Mouse (Mus musculus): ENCODE results near the gene Prss42. TPM values are rescaled to one million over a fixed set of nuclear protein-coding genes. Genes with fewer than 3 reads are reported as not detected.
A peak's percentile ranks its signal among the peaks of the same experiment; 100 is the strongest.

Prss42 gene
- not detected in 2 replicates for polyA plus RNA-seq (2015; fragmentation: Nextera tagmentation; extraction: Ambion mirVana)

DNA sequence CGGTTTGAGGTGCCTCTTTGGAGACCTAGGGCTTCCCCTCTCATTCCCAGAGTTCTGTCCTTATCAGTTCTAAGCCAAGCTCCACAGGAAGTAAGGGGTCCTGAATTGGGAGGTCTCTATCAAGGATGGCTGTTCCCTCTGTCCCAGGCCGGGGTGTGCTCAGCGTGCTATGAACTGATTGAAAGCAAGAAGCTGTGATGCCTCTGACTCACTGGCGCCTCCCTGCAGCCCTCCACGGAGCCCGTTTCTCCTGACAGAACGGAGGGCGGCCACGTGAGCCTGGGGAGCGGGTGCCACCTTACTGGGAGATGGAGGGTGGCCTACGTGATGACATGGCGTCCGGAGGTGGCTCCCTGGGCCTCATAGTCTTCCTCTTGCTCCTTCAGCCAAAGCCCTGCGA, at the start of gene Prss42:
TSS of gene Prss42 (plus strand) at position 301 of the 400 bp plus-strand sequence.
- Histone ChIP-seq H3K27ac (no peak within 1 kb of the TSS), H3K9me3 (no peaks in the 10 kb centered on the region), H3K4me2 (replicated peaks) (no peak within 1 kb of the TSS), H3K9ac (no peak within 1 kb of the TSS), H3K36me3 (no peaks in the 10 kb centered on the region), H3K4me1 (replicated peaks) (no peaks in the 10 kb centered on the region), H3K27me3 (replicated peaks) (no peaks in the 10 kb centered on the region), H3K4me3 (replicated peaks) (no peak within 1 kb of the TSS)
- ATAC-seq: no peak
- WGBS: 93% methylated on average over 14 of the region's 14 CpGs

DNA sequence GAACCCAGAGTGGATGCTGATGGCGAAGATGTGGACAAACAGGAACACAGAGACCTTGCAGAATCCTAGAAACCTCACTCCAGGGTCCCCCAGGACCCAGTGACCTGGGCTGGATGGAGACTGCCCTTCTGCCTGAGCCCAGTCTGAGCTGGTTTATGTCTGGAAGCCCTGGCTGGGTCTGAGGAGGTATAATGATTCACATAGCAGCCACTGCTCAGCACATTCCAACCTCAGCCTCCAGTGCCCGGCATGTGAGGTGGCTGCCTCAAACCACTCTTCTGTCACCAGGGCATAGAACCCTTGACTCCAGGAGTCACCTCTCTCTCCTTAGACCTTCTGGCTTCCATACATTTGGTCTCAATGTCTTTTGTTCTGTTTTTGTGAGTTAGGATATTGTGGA, 49.5 kb upstream of the Prss42 start:
- no peak overlapping the region for H3K4me2 ChIP-seq (replicated peaks)
- H3K4me3 ChIP-seq (replicated peaks): no peak overlapping the region
- no peaks in the 10 kb centered on the region for H3K36me3 ChIP-seq
- H3K27ac ChIP-seq: no peak overlapping the region
- peaks cover 25% of the 10 kb centered on the region for H3K4me1 ChIP-seq (replicated peaks)
- WGBS: 54% methylated on average over 2 of the region's 2 CpGs
- no peak for ATAC-seq
- H3K9ac ChIP-seq: no peak overlapping the region
- H3K27me3 ChIP-seq (replicated peaks): peaks cover 15% of the 10 kb centered on the region
- no peaks in the 10 kb centered on the region for H3K9me3 ChIP-seq

DNA sequence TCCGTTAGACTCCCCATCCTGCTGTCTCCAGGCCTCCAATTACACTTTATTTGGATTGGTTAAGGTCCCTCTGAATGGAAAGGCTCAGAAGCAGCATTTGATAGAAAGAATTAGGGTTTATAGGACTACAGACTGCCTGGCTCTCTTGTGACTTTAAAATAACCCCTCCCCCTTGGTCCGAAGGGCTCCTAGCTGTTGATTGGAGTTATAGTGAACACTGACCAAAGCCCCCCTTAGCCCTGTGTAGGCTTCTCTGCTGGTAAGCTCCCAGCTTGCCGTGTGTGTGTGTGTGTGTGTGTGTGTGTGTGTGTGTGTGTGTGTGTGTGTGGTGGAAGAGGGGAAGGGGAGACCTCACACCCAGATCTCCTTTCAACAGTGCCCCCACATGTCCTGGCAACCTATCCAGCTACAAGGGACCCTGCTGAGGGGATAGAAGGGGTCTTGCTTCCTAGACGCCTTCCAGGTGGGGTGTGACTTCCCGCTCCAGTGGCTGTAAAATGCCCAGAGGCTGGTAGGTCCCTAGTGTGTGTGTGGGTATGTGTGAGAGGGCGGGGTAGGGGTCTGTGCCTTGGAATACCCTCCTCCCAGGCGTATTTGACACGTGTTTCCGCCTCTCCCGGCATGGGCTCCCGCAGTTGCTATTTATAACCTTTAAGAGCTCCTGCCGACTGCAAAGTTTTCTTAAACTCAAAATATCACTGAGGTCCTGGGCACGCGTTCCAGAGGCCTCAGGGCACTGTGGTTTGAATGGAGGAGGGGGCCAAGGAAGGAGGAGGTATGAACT, 47.4 kb upstream of the Prss42 start:
- Histone ChIP-seq H3K9ac (no peak overlapping the region), H3K4me1 (replicated peaks) (peaks cover 20% of the 10 kb centered on the region), H3K4me2 (replicated peaks) (no peak overlapping the region), H3K4me3 (replicated peaks) (no peak overlapping the region), H3K9me3 (no peaks in the 10 kb centered on the region), H3K27me3 (replicated peaks) (0 out of 2 replicates have a peak, but pooled peaks cover 3% of the 10 kb centered on the region), H3K36me3 (no peaks in the 10 kb centered on the region), H3K27ac (peak overlapping the region; percentile 40; the same call in 1 of the 2 replicates)
- 27% methylated on average over 14 of the region's 14 CpGs for WGBS
- ATAC-seq: peak; percentile 64

- WGBS: 66% methylated on average over 5 of the region's 5 CpGs
- Histone ChIP-seq H3K9me3 (no peaks in the 10 kb centered on the region), H3K4me2 (replicated peaks) (no peak overlapping the region), H3K27me3 (replicated peaks) (no peaks in the 10 kb centered on the region), H3K27ac (no peak overlapping the region), H3K9ac (no peak overlapping the region), H3K4me3 (replicated peaks) (no peak overlapping the region), H3K4me1 (replicated peaks) (peaks cover 16% of the 10 kb centered on the region), H3K36me3 (no peaks in the 10 kb centered on the region)
- ATAC-seq: no peak
These were observed 46.6 kb upstream of the Prss42 start for GRCm38 (mm10) chr9:110751412-110751811.

DNA sequence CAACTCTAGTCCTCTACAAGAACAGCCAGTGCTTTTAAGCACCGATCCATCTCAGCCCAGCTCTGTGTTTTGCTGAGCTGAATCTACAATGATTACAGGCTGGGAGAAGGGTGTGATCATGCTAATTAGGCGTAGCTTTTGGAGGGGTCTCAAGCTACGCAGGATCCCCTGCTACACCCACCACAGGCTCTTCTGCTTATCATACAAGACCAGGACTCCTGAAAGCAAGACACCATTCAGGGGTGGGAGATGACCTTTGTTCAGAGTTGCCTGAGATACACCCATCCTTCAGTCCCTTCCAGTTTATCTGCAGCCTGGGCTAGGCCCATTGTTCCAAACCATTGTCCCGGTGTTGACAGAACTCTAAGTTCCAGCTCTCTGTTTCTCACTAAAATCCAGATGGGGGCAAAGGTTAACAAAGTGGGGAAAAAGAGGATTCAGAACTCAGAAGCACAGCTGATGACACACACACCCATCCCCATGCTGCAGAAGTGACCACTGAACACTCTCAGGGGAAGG, 45.0 kb upstream of the Prss42 start:
- Histone ChIP-seq H3K27me3 (replicated peaks) (no peaks in the 10 kb centered on the region), H3K9ac (no peak overlapping the region), H3K9me3 (no peaks in the 10 kb centered on the region), H3K4me2 (replicated peaks) (no peak overlapping the region), H3K4me1 (replicated peaks) (peaks cover 9% of the 10 kb centered on the region; the same call in 1 of the 2 replicates), H3K27ac (no peak overlapping the region), H3K36me3 (no peaks in the 10 kb centered on the region), H3K4me3 (replicated peaks) (no peak overlapping the region)
- ATAC-seq: no peak
- 80% methylated on average over 4 of the region's 4 CpGs for WGBS

- Histone ChIP-seq H3K4me3 (replicated peaks) (no peak overlapping the region), H3K36me3 (no peaks in the 10 kb centered on the region), H3K27me3 (replicated peaks) (no peaks in the 10 kb centered on the region), H3K4me2 (replicated peaks) (no peak overlapping the region), H3K4me1 (replicated peaks) (peaks cover 9% of the 10 kb centered on the region; the same call in 1 of the 2 replicates), H3K27ac (no peak overlapping the region), H3K9me3 (no peaks in the 10 kb centered on the region), H3K9ac (no peak overlapping the region)
- 72% methylated on average over 4 of the region's 4 CpGs for WGBS
- no peak for ATAC-seq
These were observed 44.2 kb upstream of the Prss42 start for GRCm38 (mm10) chr9:110753773-110754172.

GRCm38 (mm10) chr9:110757816-110758215, 40.1 kb upstream of the Prss42 start:
- no peak overlapping the region for H3K27ac ChIP-seq
- no peak for ATAC-seq

DNA sequence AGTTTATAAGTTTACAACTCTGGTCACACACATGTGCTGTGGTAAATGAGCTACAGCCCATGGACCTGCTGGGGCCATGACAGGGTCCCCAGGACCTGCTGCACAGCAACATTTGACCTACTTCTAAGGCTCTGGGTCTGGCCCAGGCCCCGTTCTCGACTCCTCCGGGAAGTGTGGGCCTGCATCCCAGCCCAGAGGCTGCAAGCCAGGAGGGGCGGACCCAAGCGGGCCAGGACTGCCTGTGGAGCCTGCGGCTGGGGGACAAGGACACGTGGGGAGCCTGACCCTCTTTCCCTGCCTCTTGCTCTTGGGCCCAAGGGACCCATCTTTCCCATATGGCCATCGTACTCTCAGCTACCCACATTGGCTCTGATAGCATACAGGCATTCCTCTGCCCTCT, 39.4 kb upstream of the Prss42 start:
- Histone ChIP-seq H3K27ac (no peak overlapping the region; the same call in 1 of the 2 replicates), H3K9ac (no peak overlapping the region), H3K4me2 (replicated peaks) (no peak overlapping the region), H3K27me3 (replicated peaks) (no peaks in the 10 kb centered on the region), H3K9me3 (no peaks in the 10 kb centered on the region), H3K4me3 (replicated peaks) (no peak overlapping the region), H3K36me3 (no peaks in the 10 kb centered on the region), H3K4me1 (replicated peaks) (peaks cover 7% of the 10 kb centered on the region; the same call in 1 of the 2 replicates)
- ATAC-seq: 0 out of 2 replicates have a peak, but pooled peaks have one; percentile 21
- 58% methylated on average over 8 of the region's 8 CpGs for WGBS

More at GRCm38 (mm10) chr9:110757816-110758215, 40.1 kb upstream of the Prss42 start:
- Histone ChIP-seq H3K4me2 (replicated peaks) (no peak overlapping the region), H3K4me3 (replicated peaks) (no peak overlapping the region), H3K27me3 (replicated peaks) (no peaks in the 10 kb centered on the region), H3K36me3 (no peaks in the 10 kb centered on the region), H3K9me3 (no peaks in the 10 kb centered on the region), H3K4me1 (replicated peaks) (peaks cover 4% of the 10 kb centered on the region; the same call in 1 of the 2 replicates), H3K9ac (no peak overlapping the region)
- WGBS: 78% methylated on average over 5 of the region's 5 CpGs

- Histone ChIP-seq H3K4me3 (replicated peaks) (no peak overlapping the region), H3K9ac (no peak overlapping the region), H3K36me3 (no peaks in the 10 kb centered on the region), H3K9me3 (no peaks in the 10 kb centered on the region), H3K27me3 (replicated peaks) (no peaks in the 10 kb centered on the region), H3K4me1 (replicated peaks) (peaks cover 7% of the 10 kb centered on the region; the same call in 1 of the 2 replicates), H3K4me2 (replicated peaks) (no peak overlapping the region), H3K27ac (no peak overlapping the region)
- ATAC-seq: 0 out of 2 replicates have a peak, but pooled peaks have one; percentile 40
- 54% methylated on average over 2 of the region's 2 CpGs for WGBS
These were observed 38.7 kb upstream of the Prss42 start for GRCm38 (mm10) chr9:110759265-110759664.

DNA sequence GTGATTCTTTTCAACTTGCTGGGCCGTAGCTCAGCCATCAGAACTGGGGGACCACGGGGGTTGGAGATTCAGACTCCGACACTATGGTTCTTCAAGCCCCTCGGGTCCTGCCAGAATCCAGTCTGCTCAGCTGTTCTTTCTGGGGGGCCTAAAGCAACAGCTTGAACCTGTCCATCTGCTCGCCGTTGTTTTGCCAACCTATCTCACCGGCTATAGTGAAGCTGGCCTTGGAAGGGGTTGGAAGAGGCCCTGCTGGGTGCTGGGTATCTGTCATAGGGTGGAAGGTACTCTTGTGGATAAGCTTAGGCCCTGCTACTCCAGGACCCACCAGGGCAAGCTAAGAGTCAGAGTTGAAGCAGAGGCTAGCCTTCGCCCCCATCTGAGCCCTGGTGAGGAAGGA, 37.1 kb upstream of the Prss42 start:
- Histone ChIP-seq H3K27ac (no peak overlapping the region), H3K4me1 (replicated peaks) (peaks cover 14% of the 10 kb centered on the region; the same call in 1 of the 2 replicates), H3K36me3 (no peaks in the 10 kb centered on the region), H3K27me3 (replicated peaks) (no peaks in the 10 kb centered on the region), H3K9me3 (no peaks in the 10 kb centered on the region), H3K4me2 (replicated peaks) (no peak overlapping the region), H3K9ac (no peak overlapping the region), H3K4me3 (replicated peaks) (no peak overlapping the region)
- WGBS: 77% methylated on average over 8 of the region's 8 CpGs
- ATAC-seq: no peak

DNA sequence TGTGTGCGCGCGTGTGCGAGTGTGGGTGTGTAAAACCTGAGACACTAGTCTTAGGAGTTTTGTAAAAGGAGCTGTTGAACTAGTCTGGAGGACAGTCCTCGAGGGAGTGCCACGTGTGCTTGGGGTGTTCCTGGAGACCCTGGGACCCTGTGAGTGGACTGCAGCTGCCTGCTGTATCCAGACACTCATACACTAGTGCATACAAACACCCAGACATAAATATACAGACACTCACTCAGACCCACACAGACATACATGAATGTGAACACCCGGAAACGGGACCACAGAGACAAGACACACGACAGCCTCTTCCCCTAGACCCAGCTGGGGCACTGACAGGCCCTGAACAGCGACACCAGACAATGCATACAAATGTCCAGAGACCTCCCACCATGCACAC, 35.2 kb upstream of the Prss42 start:
- Histone ChIP-seq H3K4me3 (replicated peaks) (no peak overlapping the region), H3K27ac (no peak overlapping the region), H3K9ac (no peak overlapping the region), H3K36me3 (no peaks in the 10 kb centered on the region), H3K9me3 (no peaks in the 10 kb centered on the region), H3K4me1 (replicated peaks) (peaks cover 15% of the 10 kb centered on the region; the same call in 1 of the 2 replicates), H3K27me3 (replicated peaks) (no peaks in the 10 kb centered on the region), H3K4me2 (replicated peaks) (no peak overlapping the region)
- ATAC-seq: peak; percentile 22; the same call in 1 of the 2 replicates
- WGBS: 70% methylated on average over 10 of the region's 10 CpGs

GRCm38 (mm10) chr9:110763405-110763804, 34.6 kb upstream of the Prss42 start:
- Histone ChIP-seq H3K4me1 (replicated peaks) (peaks cover 15% of the 10 kb centered on the region; the same call in 1 of the 2 replicates), H3K9me3 (no peaks in the 10 kb centered on the region), H3K36me3 (no peaks in the 10 kb centered on the region), H3K4me2 (replicated peaks) (no peak overlapping the region), H3K9ac (no peak overlapping the region), H3K4me3 (replicated peaks) (no peak overlapping the region), H3K27ac (no peak overlapping the region), H3K27me3 (replicated peaks) (no peaks in the 10 kb centered on the region)
- 73% methylated on average over 2 of the region's 2 CpGs for WGBS
- no peak for ATAC-seq
